Mouse (Mus musculus) gastrocnemius, adult 8-10 months (tissue): Measurements from ENCODE around the gene Odc1. TPM values are rescaled to one million over a fixed set of nuclear protein-coding genes. Genes with fewer than 3 reads are reported as not detected.
A peak's percentile ranks its signal among the peaks of the same experiment; 100 is the strongest.
"Not testable (repeated sequence)": the region's sequence is repeated elsewhere in the genome, so short reads cannot be mapped to it uniquely, and the experiment has no call there.

ENCODE experiments used
- DNase-seq, 2 experiments: peaks; one replicate each; pipeline ENCODE4 v3.0.0; 2022; ENCODE audit warnings: low spot score in 2 of 2
- total RNA-seq, 4 experiments: library from RNA; stranded (reverse); gene quantifications; 2 replicates each; pipeline ENCODE4 v1.2.4; 2022

Odc1 gene
- total RNA-seq, result 100 to 1,000 TPM in 2 of 4 experiments, 10 to 100 TPM in 2; 83.7 to 236 (median 139) TPM

- peak; percentile 95 for DNase-seq
Measured at GRCm38 (mm10) chr12:17544209-17545106, at the start of gene Odc1. Odc1 (plus strand) TSS chr12:17544794.

GRCm38 (mm10) chr12:17494809-17495208 lies 49.8 kb upstream of the Odc1 start:
- DNase-seq, result no peak

- DNase-seq, result no peak
Measured at GRCm38 (mm10) chr12:17495858-17496451, 48.6 kb upstream of the Odc1 start.

DNA sequence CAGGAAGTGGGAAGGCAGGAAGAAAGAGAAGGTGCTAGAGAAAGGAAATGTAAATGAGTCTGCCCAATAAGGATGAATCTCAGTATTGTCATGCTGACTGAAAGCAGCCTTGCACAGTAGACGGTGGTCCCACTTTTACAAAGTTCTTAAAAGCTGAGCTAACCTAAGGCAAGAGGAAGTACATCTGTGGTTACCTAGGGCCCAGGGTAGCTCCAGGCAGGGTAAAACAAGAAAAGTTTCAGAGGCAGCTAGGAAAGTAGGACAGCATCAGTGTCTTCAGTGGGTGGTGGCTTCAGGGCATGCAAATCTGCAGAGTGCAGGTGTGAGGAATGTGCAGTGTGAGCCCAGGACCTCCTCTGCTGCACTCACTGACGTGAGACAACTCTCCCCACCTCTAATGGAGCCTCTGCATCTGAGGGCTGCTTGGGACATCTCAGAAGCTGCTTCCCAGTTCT lies 38.9 kb upstream of the Odc1 start:
- no peak for DNase-seq

- no peak for DNase-seq
Measured at GRCm38 (mm10) chr12:17506117-17506993, 38.2 kb upstream of the Odc1 start.

GRCm38 (mm10) chr12:17506994-17507542 lies 37.5 kb upstream of the Odc1 start:
- no peak for DNase-seq

- no peak for DNase-seq
Measured at GRCm38 (mm10) chr12:17509310-17509709, 35.3 kb upstream of the Odc1 start.

GRCm38 (mm10) chr12:17510158-17510557 lies 34.4 kb upstream of the Odc1 start:
- DNase-seq, result no peak

- no peak for DNase-seq
Measured at GRCm38 (mm10) chr12:17511019-17511418, 33.6 kb upstream of the Odc1 start.

GRCm38 (mm10) chr12:17529180-17529579 lies 15.4 kb upstream of the Odc1 start:
- no peak for DNase-seq

GRCm38 (mm10) chr12:17529726-17530125 lies 14.9 kb upstream of the Odc1 start:
- no peak for DNase-seq

DNA sequence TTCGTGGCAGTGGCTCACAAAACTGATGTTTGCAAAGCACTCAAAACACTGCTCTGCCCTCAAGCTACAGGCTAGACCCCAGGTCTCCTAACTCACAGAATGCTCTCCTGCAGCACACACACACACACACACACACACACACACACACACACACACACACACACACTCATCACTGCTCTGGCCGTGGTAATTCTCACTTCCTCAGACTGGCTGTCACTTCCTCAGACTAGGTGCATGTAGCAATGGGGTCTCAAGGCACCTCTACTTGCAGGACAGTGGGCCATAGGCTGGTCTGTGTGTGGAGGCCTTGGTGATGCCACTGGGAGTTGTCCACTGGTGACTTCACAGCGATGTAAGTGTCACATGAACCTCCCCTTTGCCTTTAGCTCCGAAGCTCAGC lies 13.8 kb upstream of the Odc1 start:
- no peak for DNase-seq

DNA sequence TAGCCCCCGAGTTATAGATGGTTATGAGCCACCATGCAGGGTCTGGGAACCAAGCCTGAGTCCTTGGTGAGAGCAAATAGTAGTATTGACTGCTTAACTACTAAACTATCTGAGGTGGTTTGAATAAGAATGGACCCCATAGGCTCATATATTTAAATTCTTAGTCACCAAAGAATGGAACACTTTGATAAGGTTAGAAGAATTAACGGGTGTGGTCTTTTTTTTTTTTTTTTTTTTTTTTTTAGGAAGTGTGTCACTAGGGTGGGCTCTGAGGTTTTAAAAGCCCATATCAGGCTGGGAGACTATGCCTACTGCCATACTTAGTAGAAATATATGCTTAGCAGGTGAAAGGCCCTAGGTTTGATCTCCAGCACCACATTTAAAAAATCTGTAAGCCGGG lies 8.4 kb upstream of the Odc1 start:
- no peak for DNase-seq

- DNase-seq, result no peak
Measured at GRCm38 (mm10) chr12:17537147-17537546, 7.4 kb upstream of the Odc1 start.

- DNase-seq, result no peak
Measured at GRCm38 (mm10) chr12:17538087-17538486, 6.5 kb upstream of the Odc1 start.

DNA sequence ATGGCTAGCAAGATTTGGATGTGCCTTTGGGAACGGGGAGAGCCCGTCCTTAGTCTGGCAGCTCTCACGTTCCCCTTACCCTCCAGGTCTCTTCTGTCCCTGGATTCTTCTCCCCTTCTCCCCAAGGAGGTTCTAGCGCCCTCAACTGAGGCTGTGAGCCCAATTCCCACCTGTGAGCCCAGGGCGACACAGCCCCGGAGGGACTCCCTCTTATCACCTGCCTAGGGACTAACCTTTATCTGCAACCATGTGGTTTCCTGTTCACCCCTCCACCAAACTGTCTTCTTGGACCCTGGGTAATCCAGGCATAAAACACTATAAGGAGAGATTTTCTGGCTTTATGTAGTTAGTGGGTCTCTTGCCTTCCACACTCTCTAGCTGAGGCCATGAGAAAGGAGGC lies 5.6 kb upstream of the Odc1 start:
- no peak for DNase-seq

GRCm38 (mm10) chr12:17540040-17540552 lies 4.5 kb upstream of the Odc1 start:
- no peak for DNase-seq

DNA sequence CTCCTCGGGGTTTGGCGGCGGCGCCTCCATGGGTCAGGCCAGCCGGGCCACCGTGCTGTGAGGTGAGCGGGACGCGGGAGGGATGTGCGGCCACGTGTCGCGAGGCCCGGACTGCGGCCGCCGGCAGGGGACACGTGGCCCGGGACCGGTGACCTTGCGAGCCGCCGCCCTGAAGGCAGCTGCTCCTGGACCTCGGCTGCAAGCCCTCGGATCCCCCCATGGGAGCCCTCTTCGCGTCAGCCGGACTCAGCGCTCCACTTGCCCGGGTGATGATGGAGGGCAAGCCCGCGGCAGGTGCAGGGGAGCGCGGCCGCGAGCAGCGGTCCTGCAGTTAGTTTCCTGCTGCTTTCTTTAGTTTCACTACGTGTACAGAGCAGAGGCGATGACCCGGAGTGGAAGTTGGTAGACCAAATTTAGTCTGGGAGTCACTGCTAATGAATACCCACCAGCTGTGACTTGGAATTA lies 545 bp downstream of the Odc1 start:
- peak; percentile 64 to 66 for DNase-seq

DNA sequence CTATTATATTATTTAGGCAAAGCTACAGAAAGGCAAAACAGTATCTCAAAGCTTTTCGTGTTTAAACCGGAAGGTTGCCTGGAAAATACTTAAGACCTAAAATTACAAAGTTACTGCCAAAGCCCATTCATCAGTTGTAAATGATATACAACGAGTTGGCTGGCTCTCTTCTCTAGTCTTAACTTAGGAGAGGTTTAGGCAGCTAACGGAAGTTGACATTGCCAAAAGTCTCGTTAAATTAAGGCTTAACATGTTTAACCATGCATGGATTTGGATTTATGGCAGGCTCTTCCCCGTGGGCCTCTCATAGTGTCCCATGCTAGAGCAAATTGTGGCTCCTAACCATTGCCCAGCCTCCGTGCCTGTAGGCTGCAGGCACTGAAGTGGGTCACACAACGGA lies 1.3 kb downstream of the Odc1 start:
- DNase-seq, result no peak

DNA sequence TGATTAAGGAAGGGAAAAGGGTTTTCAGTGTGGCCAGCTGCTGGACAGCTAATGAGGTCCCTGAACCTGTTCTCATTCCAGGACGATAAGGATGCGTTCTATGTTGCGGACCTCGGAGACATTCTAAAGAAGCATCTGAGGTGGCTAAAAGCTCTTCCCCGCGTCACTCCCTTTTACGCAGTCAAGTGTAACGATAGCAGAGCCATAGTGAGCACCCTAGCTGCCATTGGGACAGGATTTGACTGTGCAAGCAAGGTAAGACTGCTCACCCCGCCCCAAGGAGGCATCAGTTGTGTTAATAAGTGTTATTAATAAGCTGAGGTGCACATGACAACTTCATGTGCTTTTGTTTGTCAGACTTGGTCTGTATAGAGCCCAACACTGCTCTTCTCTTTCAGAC lies 3.0 kb downstream of the Odc1 start:
- DNase-seq, result not testable (repeated sequence)

DNA sequence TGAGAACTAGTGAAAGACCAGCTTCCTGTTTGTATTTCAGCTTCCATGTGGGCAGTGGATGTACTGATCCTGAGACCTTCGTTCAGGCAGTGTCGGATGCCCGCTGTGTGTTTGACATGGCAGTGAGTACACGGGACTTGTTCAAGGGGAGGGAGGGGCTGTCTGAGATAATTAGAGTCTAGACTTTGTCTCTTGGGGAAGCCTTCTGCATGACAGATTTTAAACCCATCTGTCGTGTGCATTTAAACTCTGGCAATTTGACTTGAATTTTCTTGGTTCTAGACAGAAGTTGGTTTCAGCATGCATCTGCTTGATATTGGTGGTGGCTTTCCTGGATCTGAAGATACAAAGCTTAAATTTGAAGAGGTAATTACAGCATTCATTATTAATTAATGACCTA lies 3.9 kb downstream of the Odc1 start:
- DNase-seq, result no peak
